Mouse (Mus musculus) kidney, embryonic 14.5 days (tissue): ENCODE measurements at regions not wholly inside any gene's neighbourhood (a gene's known extent, or its start where the extent isn't known, plus 50 kb on each side); places are given as distances from the start of the nearest gene placed in this dataset.

Source experiments
- ATAC-seq: fragments of 200-750 bp; cut with Nextera tagmentation; 2 replicates; pipeline ENCODE4 v1.8.0; 2017; ENCODE audit warnings: moderate number of reproducible peaks, mild to moderate bottlenecking, moderate TSS enrichment, moderate library complexity; ENCODE audit not compliant: low FRiP score, low TSS enrichment
- H3K27ac ChIP-seq: fragments of 300-500 bp; sonication (generic); 2 replicates; pipeline ENCODE4 v1.5.1; 2014; ENCODE audit warnings: low read depth, mild to moderate bottlenecking, low read length, moderate library complexity, mixed read lengths
- H3K27me3 ChIP-seq: fragments of 300-500 bp; sonication (generic); 2 replicates; pipeline ENCODE4 v1.6.1; 2014; ENCODE audit warnings: mild to moderate bottlenecking, low read length; ENCODE audit not compliant: control insufficient read depth, insufficient read depth
- H3K36me3 ChIP-seq: fragments of 300-500 bp; sonication (generic); 2 replicates; pipeline ENCODE4 v1.6.1; 2014; ENCODE audit warnings: low read length, mixed read lengths; ENCODE audit not compliant: control insufficient read depth, insufficient read depth
- H3K4me1 ChIP-seq: fragments of 300-500 bp; sonication (generic); 2 replicates; pipeline ENCODE4 v1.6.1; 2014; ENCODE audit warnings: low read length, mixed read lengths; ENCODE audit not compliant: control insufficient read depth, insufficient read depth
- H3K4me2 ChIP-seq: fragments of 300-500 bp; sonication (generic); replicated peaks from 2 replicates; pipeline ENCODE4 v1.6.1; 2014; ENCODE audit warnings: low read depth, mild to moderate bottlenecking, low read length
- H3K4me3 ChIP-seq: fragments of 300-500 bp; sonication (generic); 2 replicates; pipeline ENCODE4 v1.5.1; 2014; ENCODE audit warnings: mild to moderate bottlenecking, low read length
- H3K9ac ChIP-seq: fragments of 300-500 bp; sonication (generic); 2 replicates; pipeline ENCODE4 v1.6.1; 2014; ENCODE audit warnings: low read depth, mild to moderate bottlenecking, low read length, moderate library complexity
- H3K9me3 ChIP-seq: fragments of 300-500 bp; sonication (generic); 2 replicates; pipeline ENCODE4 v1.6.1; 2016; ENCODE audit warnings: low read length; ENCODE audit not compliant: control insufficient read depth
- WGBS: fragments of 180-500 bp; shearing (Covaris S2); extraction: QIAGEN DNeasy Blood & Tissue Kit; methylation state at CpG from one replicate; pipeline ENCODE4 v1.1.7; 2014; 5-methylcytosine and 5-hydroxymethylcytosine counted together

- peak; percentile 53; the same call in 1 of the 2 replicates for ATAC-seq
Observed at GRCm38 (mm10) chr6:89042478-89043239, 140.6 kb downstream of the Tpra1 start.

GRCm38 (mm10) chr6:89045436-89045966 is 143.4 kb downstream of the Tpra1 start:
- Histone ChIP-seq H3K9me3 (0 out of 2 replicates have a peak, but pooled peaks cover 3% of the 10 kb centered on the region), H3K9ac (no peak overlapping the region), H3K27me3 (no peaks in the 10 kb centered on the region), H3K4me3 (no peak overlapping the region), H3K36me3 (no peaks in the 10 kb centered on the region), H3K4me1 (no peaks in the 10 kb centered on the region), H3K4me2 (no peak overlapping the region), H3K27ac (no peak overlapping the region)
- no peak for ATAC-seq
- WGBS: 69% methylated on average over 4 of the region's 4 CpGs

More at GRCm38 (mm10) chr6:89042478-89043239, 140.6 kb downstream of the Tpra1 start:
- Histone ChIP-seq H3K36me3 (no peaks in the 10 kb centered on the region), H3K9me3 (0 out of 2 replicates have a peak, but pooled peaks cover 3% of the 10 kb centered on the region), H3K27me3 (no peaks in the 10 kb centered on the region), H3K4me3 (no peak overlapping the region), H3K27ac (no peak overlapping the region), H3K4me2 (no peak overlapping the region), H3K9ac (no peak overlapping the region), H3K4me1 (no peaks in the 10 kb centered on the region)
- whole genome bisulfite sequencing: 20% methylated on average over 24 of the region's 24 CpGs

- Histone ChIP-seq H3K27ac (no peak overlapping the region), H3K36me3 (no peaks in the 10 kb centered on the region), H3K9me3 (0 out of 2 replicates have a peak, but pooled peaks cover 3% of the 10 kb centered on the region), H3K27me3 (no peaks in the 10 kb centered on the region), H3K4me3 (no peak overlapping the region), H3K9ac (no peak overlapping the region), H3K4me2 (no peak overlapping the region), H3K4me1 (no peaks in the 10 kb centered on the region)
- ATAC-seq: no peak
- whole genome bisulfite sequencing: 78% methylated on average over 2 of the region's 2 CpGs
Observed at GRCm38 (mm10) chr6:89046476-89046875, 144.4 kb downstream of the Tpra1 start.

GRCm38 (mm10) chr6:89047629-89048332 is 145.7 kb downstream of the Tpra1 start:
- H3K27ac ChIP-seq: no peak overlapping the region
- no peak overlapping the region for H3K9ac ChIP-seq
- H3K36me3 ChIP-seq: no peaks in the 10 kb centered on the region
- H3K4me3 ChIP-seq: no peak overlapping the region
- no peaks in the 10 kb centered on the region for H3K27me3 ChIP-seq
- 52% methylated on average over 6 of the region's 6 CpGs for WGBS
- no peaks in the 10 kb centered on the region for H3K4me1 ChIP-seq
- no peak overlapping the region for H3K4me2 ChIP-seq
- no peak for ATAC-seq
- H3K9me3 ChIP-seq: 0 out of 2 replicates have a peak, but pooled peaks cover 3% of the 10 kb centered on the region

GRCm38 (mm10) chr6:89049290-89049689 is 147.2 kb downstream of the Tpra1 start:
- no peak overlapping the region for H3K27ac ChIP-seq
- no peaks in the 10 kb centered on the region for H3K4me1 ChIP-seq
- ATAC-seq: no peak
- H3K4me3 ChIP-seq: no peak overlapping the region
- H3K9ac ChIP-seq: no peak overlapping the region
- H3K36me3 ChIP-seq: no peaks in the 10 kb centered on the region
- H3K4me2 ChIP-seq: no peak overlapping the region
- H3K9me3 ChIP-seq: 0 out of 2 replicates have a peak, but pooled peaks cover 3% of the 10 kb centered on the region
- WGBS: 31% methylated on average over 1 of the region's 1 CpGs
- no peaks in the 10 kb centered on the region for H3K27me3 ChIP-seq

- Histone ChIP-seq H3K36me3 (no peaks in the 10 kb centered on the region), H3K4me3 (no peak overlapping the region), H3K4me2 (no peak overlapping the region), H3K27me3 (no peaks in the 10 kb centered on the region), H3K9ac (no peak overlapping the region), H3K9me3 (0 out of 2 replicates have a peak, but pooled peaks cover 3% of the 10 kb centered on the region), H3K4me1 (no peaks in the 10 kb centered on the region), H3K27ac (no peak overlapping the region)
- ATAC-seq: no peak
- 81% methylated on average over 13 of the region's 13 CpGs for WGBS
Observed at GRCm38 (mm10) chr6:89050575-89051270, 148.7 kb downstream of the Tpra1 start.

- H3K4me3 ChIP-seq: no peak overlapping the region
- no peaks in the 10 kb centered on the region for H3K27me3 ChIP-seq
- no peak for ATAC-seq
- H3K9me3 ChIP-seq: no peaks in the 10 kb centered on the region
- H3K4me2 ChIP-seq: no peak overlapping the region
- H3K36me3 ChIP-seq: no peaks in the 10 kb centered on the region
- H3K27ac ChIP-seq: no peak overlapping the region
- H3K4me1 ChIP-seq: no peaks in the 10 kb centered on the region
- H3K9ac ChIP-seq: no peak overlapping the region
- WGBS: 84% methylated on average over 9 of the region's 9 CpGs
Observed at GRCm38 (mm10) chr6:89052758-89053460, 150.9 kb downstream of the Tpra1 start.

GRCm38 (mm10) chr6:89054060-89054459 is 152.0 kb downstream of the Tpra1 start:
- WGBS: 80% methylated on average over 13 of the region's 13 CpGs

More at GRCm38 (mm10) chr6:89054060-89054459, 152.0 kb downstream of the Tpra1 start:
- Histone ChIP-seq H3K9me3 (no peaks in the 10 kb centered on the region), H3K36me3 (no peaks in the 10 kb centered on the region), H3K9ac (no peak overlapping the region), H3K27ac (no peak overlapping the region), H3K4me1 (no peaks in the 10 kb centered on the region), H3K27me3 (no peaks in the 10 kb centered on the region), H3K4me3 (no peak overlapping the region), H3K4me2 (no peak overlapping the region)
- ATAC-seq: no peak
